Mouse (Mus musculus) forebrain, embryonic 11.5 days (tissue): Measurements from ENCODE around the gene Borcs7. TPM values are rescaled to one million over a fixed set of nuclear protein-coding genes. Genes with fewer than 3 reads are reported as not detected.

Experiments used
- ATAC-seq: fragments of 200-750 bp; cut with Nextera tagmentation; replicated peaks from 2 replicates; pipeline ENCODE4 v1.8.0; 2017; ENCODE audit warnings: moderate TSS enrichment; ENCODE audit not compliant: low FRiP score
- DNase-seq: peaks from one replicate; pipeline ENCODE4 v3.0.0-alpha.2; 2017; ENCODE audit warnings: low spot score
- H3K27ac ChIP-seq: fragments of 300-500 bp; sonication (generic); 2 replicates; pipeline ENCODE4 v1.5.1; 2014; ENCODE audit warnings: low read depth, low read length
- H3K27me3 ChIP-seq: fragments of 300-500 bp; sonication (generic); 2 replicates; pipeline ENCODE4 v1.6.1; 2014; ENCODE audit warnings: mild to moderate bottlenecking, low read length, mixed read lengths; ENCODE audit not compliant: control insufficient read depth, insufficient read depth
- H3K36me3 ChIP-seq: fragments of 300-500 bp; sonication (generic); 2 replicates; pipeline ENCODE4 v1.6.1; 2014; ENCODE audit warnings: mild to moderate bottlenecking, low read length, moderate library complexity, mixed read lengths; ENCODE audit not compliant: control insufficient read depth, insufficient read depth
- H3K4me1 ChIP-seq: fragments of 300-500 bp; sonication (generic); replicated peaks from 2 replicates; pipeline ENCODE4 v1.6.1; 2014; ENCODE audit warnings: low read length, mixed read lengths; ENCODE audit not compliant: control insufficient read depth, insufficient read depth
- H3K4me2 ChIP-seq: fragments of 300-500 bp; sonication (generic); 2 replicates; pipeline ENCODE4 v1.6.1; 2014; ENCODE audit warnings: low read depth, mild to moderate bottlenecking, low read length, moderate library complexity, mixed read lengths; ENCODE audit not compliant: severe bottlenecking
- H3K4me3 ChIP-seq: fragments of 300-500 bp; sonication (generic); 2 replicates; pipeline ENCODE4 v1.5.1; 2014; ENCODE audit warnings: low read depth, low read length
- H3K9ac ChIP-seq: fragments of 300-500 bp; sonication (generic); 2 replicates; pipeline ENCODE4 v1.6.1; 2014; ENCODE audit warnings: low read length
- H3K9me3 ChIP-seq: fragments of 300-500 bp; sonication (generic); 2 replicates; pipeline ENCODE4 v1.6.1; 2016; ENCODE audit warnings: low read length, mixed read lengths; ENCODE audit not compliant: control insufficient read depth
- WGBS: fragments of 180-500 bp; shearing (Covaris S2); extraction: QIAGEN DNeasy Blood & Tissue Kit; methylation state at CpG from one replicate; pipeline ENCODE4 v1.1.7; 2014; 5-methylcytosine and 5-hydroxymethylcytosine counted together
- polyA plus RNA-seq: library from polyadenylated mRNA; unstranded; fragments of >200 nt; fragmentation: Nextera tagmentation; extraction: Ambion mirVana; gene quantifications from 2 replicates; pipeline ENCODE4 v1.2.1, GENCODE M21; 2014

Gene Borcs7
- polyA plus RNA-seq, 1 experiment from 2014 or later, result 11.3 TPM

- Histone ChIP-seq H3K4me3 (no peak overlapping the region), H3K27ac (no peak overlapping the region), H3K27me3 (no peaks in the 10 kb centered on the region), H3K4me1 (0 out of 2 replicates have a peak, but pooled peaks cover 2% of the 10 kb centered on the region), H3K36me3 (no peaks in the 10 kb centered on the region), H3K9ac (no peak overlapping the region), H3K9me3 (no peaks in the 10 kb centered on the region), H3K4me2 (no peak overlapping the region)
- no peak for ATAC-seq
- 90% methylated on average over 5 of the region's 5 CpGs for WGBS
- DNase-seq, result no peak
Measured at GRCm38 (mm10) chr19:46669802-46670201, 19.9 kb upstream of the Borcs7 start.

DNA sequence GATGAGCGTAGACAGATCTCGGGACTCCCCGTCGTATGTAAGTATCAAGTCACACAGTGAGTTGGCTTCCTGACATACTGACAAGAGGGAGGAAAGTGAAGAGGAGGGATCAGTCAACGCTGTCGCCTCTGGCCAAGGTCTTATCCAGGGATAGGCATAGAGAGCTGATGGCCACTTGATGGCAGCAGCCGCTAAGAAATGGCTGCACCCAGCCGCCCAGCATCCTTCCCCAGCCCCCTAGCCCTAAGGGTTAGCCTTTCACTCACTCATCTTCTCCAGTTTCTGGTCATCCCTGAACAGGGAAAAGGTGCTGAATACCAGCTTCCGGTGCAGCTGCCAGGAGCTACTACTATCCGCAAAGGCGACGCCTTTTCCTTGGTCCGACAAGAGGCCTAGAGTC lies 19.0 kb upstream of the Borcs7 start:
- H3K4me2 ChIP-seq, result no peak overlapping the region
- 25% methylated on average over 13 of the region's 13 CpGs for WGBS
- H3K27me3 ChIP-seq, result no peaks in the 10 kb centered on the region
- no peak for ATAC-seq
- H3K27ac ChIP-seq, result no peak overlapping the region
- H3K4me1 ChIP-seq, result no peaks in the 10 kb centered on the region
- H3K9me3 ChIP-seq, result no peaks in the 10 kb centered on the region
- H3K9ac ChIP-seq, result no peak overlapping the region
- no peak overlapping the region for H3K4me3 ChIP-seq
- no peaks in the 10 kb centered on the region for H3K36me3 ChIP-seq
- peak; percentile 75 for DNase-seq

DNA sequence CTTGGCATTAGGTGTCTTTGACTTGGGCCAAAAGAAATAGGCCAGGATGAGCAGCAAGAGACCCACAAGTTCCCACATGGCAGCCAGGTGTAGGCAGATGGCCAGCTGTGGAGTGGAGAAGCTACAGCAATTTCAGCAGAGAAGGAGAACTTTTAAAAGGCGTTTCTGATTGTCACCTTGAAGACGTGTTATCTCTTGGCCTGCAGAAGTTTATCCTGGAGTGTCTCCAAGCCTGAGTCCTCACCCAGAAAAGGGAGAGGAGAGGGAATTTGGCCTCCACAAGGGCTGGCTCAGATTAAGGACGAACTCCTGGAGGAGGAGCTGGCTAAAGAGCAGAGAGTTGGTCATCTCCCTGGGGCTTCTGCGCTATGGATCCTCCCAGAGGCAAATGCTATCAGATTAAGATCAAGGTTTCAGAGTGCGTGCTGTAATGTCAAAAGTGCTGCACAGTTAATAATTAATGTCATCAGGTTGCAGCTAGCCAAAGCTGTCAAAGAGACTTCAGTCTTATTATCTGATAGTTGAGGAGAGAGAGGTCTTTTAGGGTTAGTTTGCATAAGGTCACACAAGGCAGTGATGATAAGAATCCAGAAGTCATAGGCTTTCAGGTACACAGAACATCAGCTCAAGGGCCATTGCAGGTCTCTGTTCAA lies 16.8 kb upstream of the Borcs7 start, which contains the start of gene Cyp17a1:
Gene Cyp17a1 (minus strand): TSS at position 407 of the 653 bp plus-strand sequence.
- no peak for ATAC-seq
- 78% methylated on average over 5 of the region's 5 CpGs for WGBS

DNA sequence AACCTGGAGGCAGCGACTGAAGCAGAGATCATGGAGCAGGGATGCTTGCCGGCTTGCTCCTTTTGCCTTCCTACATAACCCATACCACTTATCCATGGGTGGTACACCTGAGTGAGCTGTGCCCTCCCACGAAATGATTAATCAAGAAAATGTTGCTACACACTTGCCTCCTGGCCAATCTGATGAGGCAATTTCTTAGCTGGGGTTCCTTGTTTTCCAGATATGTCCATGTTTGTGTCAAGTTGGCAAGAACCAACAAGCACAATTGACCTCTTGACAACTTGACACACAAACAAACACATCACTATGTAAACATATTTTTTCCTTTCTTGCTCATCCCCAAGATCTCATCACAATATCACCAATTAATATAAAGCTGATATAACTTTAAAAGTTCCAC lies 14.1 kb upstream of the Borcs7 start:
- no peak overlapping the region for H3K9ac ChIP-seq
- no peaks in the 10 kb centered on the region for H3K9me3 ChIP-seq
- H3K27ac ChIP-seq, result no peak overlapping the region
- H3K4me3 ChIP-seq, result no peak overlapping the region
- no peaks in the 10 kb centered on the region for H3K27me3 ChIP-seq
- whole genome bisulfite sequencing, result 88% methylated on average over 3 of the region's 3 CpGs
- H3K4me1 ChIP-seq, result no peaks in the 10 kb centered on the region
- no peak for DNase-seq
- no peaks in the 10 kb centered on the region for H3K36me3 ChIP-seq
- no peak for ATAC-seq
- H3K4me2 ChIP-seq, result no peak overlapping the region

More for the DNA sequence above, 16.8 kb upstream of the Borcs7 start, which contains the start of gene Cyp17a1:
- Histone ChIP-seq H3K9me3 (no peaks in the 10 kb centered on the region), H3K4me1 (no peaks in the 10 kb centered on the region), H3K4me3 (no peak within 1 kb of the TSS), H3K9ac (no peak within 1 kb of the TSS), H3K27me3 (no peaks in the 10 kb centered on the region), H3K36me3 (no peaks in the 10 kb centered on the region), H3K4me2 (no peak within 1 kb of the TSS), H3K27ac (no peak within 1 kb of the TSS)
- DNase-seq, result no peak

GRCm38 (mm10) chr19:46679720-46680383 lies 9.9 kb upstream of the Borcs7 start:
- H3K4me1 ChIP-seq, result no peaks in the 10 kb centered on the region
- ATAC-seq (no peak), DNase-seq (no peak)
- no peaks in the 10 kb centered on the region for H3K27me3 ChIP-seq
- H3K9ac ChIP-seq, result no peak overlapping the region
- H3K9me3 ChIP-seq, result no peaks in the 10 kb centered on the region
- no peak overlapping the region for H3K27ac ChIP-seq
- H3K4me3 ChIP-seq, result no peak overlapping the region
- H3K4me2 ChIP-seq, result no peak overlapping the region
- WGBS, result 78% methylated on average over 12 of the region's 12 CpGs
- no peaks in the 10 kb centered on the region for H3K36me3 ChIP-seq

- H3K27ac ChIP-seq, result 0 out of 2 replicates have a peak overlapping the region, but pooled peaks have one; percentile 31
- WGBS, result 74% methylated on average over 11 of the region's 11 CpGs
- no peaks in the 10 kb centered on the region for H3K27me3 ChIP-seq
- no peaks in the 10 kb centered on the region for H3K9me3 ChIP-seq
- H3K4me2 ChIP-seq, result peak overlapping the region; percentile 57
- H3K4me3 ChIP-seq, result peak overlapping the region; percentile 58
- no peak for DNase-seq
- no peaks in the 10 kb centered on the region; the same call in 1 of the 2 replicates for H3K4me1 ChIP-seq
- no peaks in the 10 kb centered on the region for H3K36me3 ChIP-seq
- peak; percentile 29 for ATAC-seq
- H3K9ac ChIP-seq, result peak overlapping the region; percentile 82
Measured at GRCm38 (mm10) chr19:46690387-46690786, 681 bp downstream of the Borcs7 start.

DNA sequence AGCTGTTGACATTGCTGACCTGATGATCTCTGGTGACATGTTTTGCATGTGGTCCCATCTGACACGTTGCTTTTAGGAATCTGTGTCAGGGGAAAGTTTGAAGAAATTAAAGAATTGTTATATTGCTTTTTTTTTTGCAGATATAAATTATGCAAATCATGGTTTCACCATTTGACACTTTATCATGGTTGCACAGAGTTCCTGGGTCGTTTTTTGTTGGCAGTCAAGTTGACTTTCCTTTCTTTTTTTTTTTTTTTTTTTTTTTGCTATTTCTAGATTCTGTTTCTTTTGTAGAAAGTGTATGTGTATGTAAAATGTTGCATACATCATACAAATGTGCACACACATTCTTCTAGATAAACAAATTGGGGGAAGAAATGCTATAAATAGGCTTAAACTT lies 1.4 kb downstream of the Borcs7 start:
- Histone ChIP-seq H3K27ac (no peak overlapping the region), H3K9ac (no peak overlapping the region), H3K4me1 (no peaks in the 10 kb centered on the region; the same call in 1 of the 2 replicates), H3K9me3 (no peaks in the 10 kb centered on the region), H3K36me3 (no peaks in the 10 kb centered on the region), H3K4me2 (no peak overlapping the region), H3K27me3 (no peaks in the 10 kb centered on the region), H3K4me3 (no peak overlapping the region)
- DNase-seq (no peak), ATAC-seq (no peak)
- WGBS, result 85% methylated on average over 2 of the region's 2 CpGs

- WGBS, result 86% methylated on average over 4 of the region's 4 CpGs
Measured at GRCm38 (mm10) chr19:46693146-46693545, 3.4 kb downstream of the Borcs7 start.

More at GRCm38 (mm10) chr19:46693146-46693545, 3.4 kb downstream of the Borcs7 start:
- H3K9me3 ChIP-seq, result no peaks in the 10 kb centered on the region
- H3K27ac ChIP-seq, result no peak overlapping the region
- ATAC-seq, result no peak
- no peaks in the 10 kb centered on the region for H3K36me3 ChIP-seq
- no peaks in the 10 kb centered on the region; the same call in 1 of the 2 replicates for H3K4me1 ChIP-seq
- no peak overlapping the region for H3K4me2 ChIP-seq
- H3K4me3 ChIP-seq, result no peak overlapping the region
- H3K9ac ChIP-seq, result no peak overlapping the region
- no peak for DNase-seq
- H3K27me3 ChIP-seq, result no peaks in the 10 kb centered on the region
